Mouse (Mus musculus): ENCODE data around the gene Abhd6. TPM values are rescaled to one million over a fixed set of nuclear protein-coding genes. Genes with fewer than 3 reads are reported as not detected.
A peak's percentile ranks its signal among the peaks of the same experiment; 100 is the strongest.

Abhd6 gene
- total RNA-seq, 1 experiment, result 11.7 TPM

GRCm38 (mm10) chr14:7997255-7997696 is 5.4 kb upstream of the Abhd6 start:
- Histone ChIP-seq H3K9ac (ENCODE audit: insufficient read depth, low read depth, low read length, poor library complexity, severe bottlenecking) (no peak overlapping the region), H3K9me3 (ENCODE audit: control insufficient read depth, insufficient read depth, low read depth, low read length) (no peaks in the 10 kb centered on the region), H3K36me3 (ENCODE audit: control insufficient read depth, insufficient read depth, low read length, poor library complexity, severe bottlenecking) (no peaks in the 10 kb centered on the region), H3K4me3 (ENCODE audit: insufficient read depth in 1 of 2, low read depth in 1 of 2, low read length in 2 of 2, poor library complexity in 1 of 2, severe bottlenecking in 1 of 2) (peak overlapping the region; percentile 9 to 42; a peak in 1 of 4 replicates), H3K27ac (ENCODE audit: insufficient read depth, low read depth, low read length, poor library complexity, severe bottlenecking) (no peak overlapping the region), H3K4me1 (ENCODE audit: control insufficient read depth in 2 of 2, insufficient read depth in 2 of 2, low read length in 2 of 2, poor library complexity in 1 of 2) (peaks cover 0 to 2% of the 10 kb centered on the region in 2 experiments; a peak in 2 of 4 replicates)
- in situ Hi-C loops (cut with MboI; ENCODE audit: low sequenced_read_pairs in 2 of 2, unreplicated experiment in 2 of 2), result no loop called here
- TF ChIP-seq ZC3H11A (IDR thresholded peaks at IDR 0.05; ENCODE audit: borderline replicate concordance, low read depth, low read length), result no peak
- DNase-seq (ENCODE audit: low read depth, low spot score), result peak; percentile 91

DNA sequence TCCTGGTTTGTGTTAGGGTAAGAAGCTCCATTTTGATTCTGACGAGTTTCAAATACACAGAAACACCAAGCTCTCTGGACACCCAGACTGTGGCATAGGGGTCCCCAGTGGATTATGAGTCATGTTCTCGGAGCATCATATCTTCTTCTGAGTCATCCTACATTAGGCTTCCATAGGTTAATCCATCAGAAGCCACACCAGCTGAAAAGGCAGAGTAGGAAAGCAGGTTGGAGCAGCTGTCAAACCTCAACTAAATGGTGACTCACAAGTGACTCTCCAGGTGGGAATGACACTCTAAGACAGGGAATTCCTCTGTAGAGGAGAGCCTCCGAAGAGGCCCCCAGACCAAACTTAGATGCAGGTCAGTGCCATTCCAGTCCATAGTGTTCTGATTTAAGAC is 3.7 kb upstream of the Abhd6 start:
- Histone ChIP-seq H3K9ac (ENCODE audit: insufficient read depth, low read depth, low read length, poor library complexity, severe bottlenecking) (no peak overlapping the region), H3K36me3 (ENCODE audit: control insufficient read depth, insufficient read depth, low read length, poor library complexity, severe bottlenecking) (no peaks in the 10 kb centered on the region), H3K4me3 (ENCODE audit: insufficient read depth in 1 of 2, low read depth in 1 of 2, low read length in 2 of 2, poor library complexity in 1 of 2, severe bottlenecking in 1 of 2) (no peak overlapping the region), H3K9me3 (ENCODE audit: control insufficient read depth, insufficient read depth, low read depth, low read length) (no peaks in the 10 kb centered on the region), H3K27ac (ENCODE audit: insufficient read depth, low read depth, low read length, poor library complexity, severe bottlenecking) (no peak overlapping the region), H3K4me1 (ENCODE audit: control insufficient read depth in 2 of 2, insufficient read depth in 2 of 2, low read length in 2 of 2, poor library complexity in 1 of 2) (peaks cover 0 to 2% of the 10 kb centered on the region in 2 experiments; a peak in 2 of 4 replicates)
- no peak for DNase-seq (ENCODE audit: low read depth, low spot score)
- TF ChIP-seq HCFC1 (IDR thresholded peaks at IDR 0.05; ENCODE audit: borderline replicate concordance, insufficient read depth, low read length) (no peak), ZNF384 (IDR thresholded peaks at IDR 0.05; ENCODE audit: low read depth, low read length) (no peak), ZC3H11A (IDR thresholded peaks at IDR 0.05; ENCODE audit: borderline replicate concordance, low read depth, low read length) (no peak), CHD2 (IDR thresholded peaks at IDR 0.05; ENCODE audit: low read depth, low read length) (no peak), MAFK (IDR thresholded peaks at IDR 0.05; ENCODE audit: insufficient read depth, low read depth, low read length) (no peak)
- in situ Hi-C loops (cut with MboI; ENCODE audit: low sequenced_read_pairs in 2 of 2, unreplicated experiment in 2 of 2), result no loop called here

GRCm38 (mm10) chr14:7999435-7999834 is 3.3 kb upstream of the Abhd6 start:
- in situ Hi-C loops (cut with MboI; ENCODE audit: low sequenced_read_pairs in 2 of 2, unreplicated experiment in 2 of 2), result no loop called here

GRCm38 (mm10) chr14:8000247-8000646 is 2.5 kb upstream of the Abhd6 start:
- H3K9ac ChIP-seq (ENCODE audit: insufficient read depth, low read depth, low read length, poor library complexity, severe bottlenecking), result no peak overlapping the region
- H3K27ac ChIP-seq (ENCODE audit: insufficient read depth, low read depth, low read length, poor library complexity, severe bottlenecking), result no peak overlapping the region
- H3K4me3 ChIP-seq (ENCODE audit: insufficient read depth in 1 of 2, low read depth in 1 of 2, low read length in 2 of 2, poor library complexity in 1 of 2, severe bottlenecking in 1 of 2), result no peak overlapping the region
- TF ChIP-seq HCFC1 (IDR thresholded peaks at IDR 0.05; ENCODE audit: borderline replicate concordance, insufficient read depth, low read length) (no peak), CHD2 (IDR thresholded peaks at IDR 0.05; ENCODE audit: low read depth, low read length) (no peak), ZC3H11A (IDR thresholded peaks at IDR 0.05; ENCODE audit: borderline replicate concordance, low read depth, low read length) (no peak), MAFK (IDR thresholded peaks at IDR 0.05; ENCODE audit: insufficient read depth, low read depth, low read length) (no peak), ZNF384 (IDR thresholded peaks at IDR 0.05; ENCODE audit: low read depth, low read length) (no peak)
- H3K4me1 ChIP-seq (ENCODE audit: control insufficient read depth in 2 of 2, insufficient read depth in 2 of 2, low read length in 2 of 2, poor library complexity in 1 of 2), result peaks cover 0 to 2% of the 10 kb centered on the region in 2 experiments; a peak in 2 of 4 replicates
- H3K9me3 ChIP-seq (ENCODE audit: control insufficient read depth, insufficient read depth, low read depth, low read length), result no peaks in the 10 kb centered on the region
- no peaks in the 10 kb centered on the region for H3K36me3 ChIP-seq (ENCODE audit: control insufficient read depth, insufficient read depth, low read length, poor library complexity, severe bottlenecking)
- DNase-seq (ENCODE audit: low read depth, low spot score), result no peak
- in situ Hi-C loops (cut with MboI; ENCODE audit: low sequenced_read_pairs in 2 of 2, unreplicated experiment in 2 of 2), result no loop called here

More at GRCm38 (mm10) chr14:7999435-7999834, 3.3 kb upstream of the Abhd6 start:
- Histone ChIP-seq H3K27ac (ENCODE audit: insufficient read depth, low read depth, low read length, poor library complexity, severe bottlenecking) (no peak overlapping the region), H3K4me3 (ENCODE audit: insufficient read depth in 1 of 2, low read depth in 1 of 2, low read length in 2 of 2, poor library complexity in 1 of 2, severe bottlenecking in 1 of 2) (no peak overlapping the region), H3K4me1 (ENCODE audit: control insufficient read depth in 2 of 2, insufficient read depth in 2 of 2, low read length in 2 of 2, poor library complexity in 1 of 2) (peaks cover 0 to 2% of the 10 kb centered on the region in 2 experiments; a peak in 2 of 4 replicates), H3K36me3 (ENCODE audit: control insufficient read depth, insufficient read depth, low read length, poor library complexity, severe bottlenecking) (no peaks in the 10 kb centered on the region), H3K9me3 (ENCODE audit: control insufficient read depth, insufficient read depth, low read depth, low read length) (no peaks in the 10 kb centered on the region), H3K9ac (ENCODE audit: insufficient read depth, low read depth, low read length, poor library complexity, severe bottlenecking) (no peak overlapping the region)
- DNase-seq (ENCODE audit: low read depth, low spot score), result no peak
- TF ChIP-seq ZC3H11A (IDR thresholded peaks at IDR 0.05; ENCODE audit: borderline replicate concordance, low read depth, low read length) (no peak), CHD2 (IDR thresholded peaks at IDR 0.05; ENCODE audit: low read depth, low read length) (no peak), HCFC1 (IDR thresholded peaks at IDR 0.05; ENCODE audit: borderline replicate concordance, insufficient read depth, low read length) (no peak), ZNF384 (IDR thresholded peaks at IDR 0.05; ENCODE audit: low read depth, low read length) (no peak), MAFK (IDR thresholded peaks at IDR 0.05; ENCODE audit: insufficient read depth, low read depth, low read length) (no peak)

All from ES-E14 (cell line).